Mouse (Mus musculus) heart, embryonic 12.5 days (tissue): ENCODE data around the gene Cd248. TPM values are rescaled to one million over a fixed set of nuclear protein-coding genes. Genes with fewer than 3 reads are reported as not detected.

Experiments used
- ATAC-seq: fragments of 200-750 bp; cut with Nextera tagmentation; 2 replicates; pipeline ENCODE4 v1.8.0; 2017; ENCODE audit warnings: moderate TSS enrichment, moderate library complexity; ENCODE audit not compliant: insufficient number of reproducible peaks, low FRiP score
- H3K27ac ChIP-seq: fragments of 300-500 bp; sonication (generic); 2 replicates; pipeline ENCODE4 v1.5.1; 2016; ENCODE audit warnings: mild to moderate bottlenecking, moderate library complexity; ENCODE audit not compliant: poor library complexity, severe bottlenecking
- H3K27me3 ChIP-seq: fragments of 300-500 bp; sonication (generic); replicated peaks from 2 replicates; pipeline ENCODE4 v1.6.1; 2016; ENCODE audit warnings: mild to moderate bottlenecking, moderate library complexity
- H3K36me3 ChIP-seq: fragments of 300-500 bp; sonication (generic); 2 replicates; pipeline ENCODE4 v1.6.1; 2016; ENCODE audit warnings: mild to moderate bottlenecking, moderate library complexity
- H3K4me1 ChIP-seq: fragments of 300-500 bp; sonication (generic); replicated peaks from 2 replicates; pipeline ENCODE4 v1.6.1; 2016; ENCODE audit warnings: mild to moderate bottlenecking
- H3K4me2 ChIP-seq: fragments of 300-500 bp; sonication (generic); 2 replicates; pipeline ENCODE4 v1.6.1; 2016; ENCODE audit warnings: mild to moderate bottlenecking, moderate library complexity
- H3K4me3 ChIP-seq: fragments of 300-500 bp; sonication (generic); 2 replicates; pipeline ENCODE4 v1.5.1; 2016; ENCODE audit warnings: mild to moderate bottlenecking
- H3K9ac ChIP-seq: fragments of 300-500 bp; sonication (generic); 2 replicates; pipeline ENCODE4 v1.6.1; 2016; ENCODE audit warnings: mild to moderate bottlenecking, moderate library complexity
- H3K9me3 ChIP-seq: fragments of 300-500 bp; sonication (generic); replicated peaks from 2 replicates; pipeline ENCODE4 v1.6.1; 2016; ENCODE audit warnings: mild to moderate bottlenecking, moderate library complexity
- WGBS: fragments of 180-500 bp; shearing (Covaris S2); methylation state at CpG from one replicate; pipeline ENCODE4 v1.1.7; 2016; 5-methylcytosine and 5-hydroxymethylcytosine counted together
- polyA plus RNA-seq: library from polyadenylated mRNA; unstranded; fragments of >200 nt; fragmentation: Nextera tagmentation; extraction: Ambion mirVana; gene quantifications from 2 replicates; pipeline ENCODE4 v1.2.1, GENCODE M21; 2016

Gene Cd248
- polyA plus RNA-seq, 1 experiment from 2014 or later: 21.4 TPM

DNA sequence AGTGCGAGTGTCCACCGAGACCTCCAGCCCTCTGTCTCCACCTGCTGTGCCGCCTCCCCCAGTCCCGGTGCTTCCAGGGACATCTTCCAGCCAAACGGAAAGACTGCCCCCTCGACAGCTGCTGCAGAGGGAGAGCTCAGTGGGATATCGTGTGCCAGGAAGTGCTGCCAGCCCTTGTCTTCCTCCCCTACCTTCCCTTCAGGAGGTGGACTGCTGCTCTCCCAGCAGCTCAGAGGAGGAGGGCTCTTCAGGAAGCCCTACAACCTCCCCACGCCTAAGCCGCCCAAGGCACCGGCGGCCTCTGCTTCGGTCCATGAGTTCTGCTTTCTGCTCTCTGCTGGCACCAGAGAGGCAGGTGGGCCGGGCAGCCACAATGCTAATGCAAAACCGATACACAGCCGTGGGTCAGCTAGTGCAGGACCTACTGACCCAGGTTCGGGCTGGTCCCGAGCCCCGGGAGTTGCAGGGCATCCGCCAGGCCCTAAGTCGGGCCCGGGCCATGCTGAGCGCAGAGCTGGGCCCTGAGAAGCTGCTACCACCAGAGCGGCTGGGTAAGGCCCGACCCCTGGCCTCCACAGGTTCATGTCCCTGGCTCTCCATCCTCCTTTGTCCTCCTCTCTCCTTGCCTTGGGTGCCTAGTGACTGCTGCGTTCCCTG is 15.6 kb upstream of the Cd248 start:
- WGBS: 27% methylated on average over 25 of the region's 25 CpGs
- H3K36me3 ChIP-seq: peaks cover 29% of the 10 kb centered on the region
- H3K9ac ChIP-seq: peak overlapping the region; percentile 44
- H3K9me3 ChIP-seq: no peaks in the 10 kb centered on the region
- 0 out of 2 replicates have a peak overlapping the region, but pooled peaks have one; percentile 42 for H3K27ac ChIP-seq
- no peak for ATAC-seq
- peaks cover 33% of the 10 kb centered on the region for H3K27me3 ChIP-seq
- peak overlapping the region; percentile 67 for H3K4me2 ChIP-seq
- peak overlapping the region; percentile 45 for H3K4me3 ChIP-seq
- peaks cover 38% of the 10 kb centered on the region for H3K4me1 ChIP-seq

DNA sequence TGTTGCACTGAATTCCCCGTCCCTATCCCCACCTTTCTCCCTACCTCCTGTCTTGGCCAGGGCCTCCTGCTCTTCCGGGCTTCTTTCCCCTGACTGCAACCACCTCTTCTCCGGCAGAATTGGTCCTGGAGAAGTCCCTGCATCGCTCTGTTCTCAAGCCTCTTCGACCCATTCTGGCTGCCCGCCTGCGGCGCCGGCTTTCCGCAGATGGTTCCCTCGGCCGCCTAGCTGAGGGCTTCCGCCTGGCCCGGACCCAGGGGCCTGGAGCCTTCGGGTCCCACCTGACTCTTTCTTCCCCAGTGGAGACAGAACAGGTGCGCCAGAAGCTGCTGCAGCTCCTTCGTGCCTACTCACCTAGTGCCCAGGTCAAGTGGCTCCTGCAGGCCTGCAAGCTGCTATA is 15.0 kb upstream of the Cd248 start:
- Histone ChIP-seq H3K9me3 (no peaks in the 10 kb centered on the region), H3K4me2 (peak overlapping the region; percentile 67), H3K4me1 (peaks cover 38% of the 10 kb centered on the region), H3K4me3 (no peak overlapping the region), H3K36me3 (peaks cover 23% of the 10 kb centered on the region), H3K27me3 (peaks cover 33% of the 10 kb centered on the region), H3K9ac (no peak overlapping the region), H3K27ac (no peak overlapping the region)
- 63% methylated on average over 17 of the region's 17 CpGs for WGBS
- ATAC-seq: no peak

DNA sequence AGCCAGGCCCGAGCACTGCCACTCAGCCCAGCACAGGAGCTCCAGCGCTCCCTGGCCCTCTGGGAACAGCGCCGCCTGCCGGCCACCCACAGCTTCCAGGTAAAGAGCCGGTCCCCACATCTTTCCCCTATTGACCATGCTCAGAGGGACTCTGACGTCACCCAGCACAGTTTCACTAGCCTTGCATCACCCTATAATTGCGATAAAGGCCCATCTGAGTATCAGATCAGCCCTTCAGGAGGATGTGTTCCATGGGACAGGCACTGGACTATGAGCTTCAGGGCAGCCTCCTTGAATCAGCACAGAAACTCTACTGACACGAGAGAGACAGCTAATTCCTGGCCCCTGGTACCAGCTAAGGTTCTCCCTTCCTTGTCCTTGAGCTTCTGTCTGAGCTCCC is 14.0 kb upstream of the Cd248 start:
- H3K27ac ChIP-seq: no peak overlapping the region
- 18% methylated on average over 9 of the region's 9 CpGs for WGBS
- H3K4me1 ChIP-seq: peaks cover 49% of the 10 kb centered on the region
- peaks cover 14% of the 10 kb centered on the region for H3K36me3 ChIP-seq
- no peak overlapping the region for H3K4me2 ChIP-seq
- H3K4me3 ChIP-seq: no peak overlapping the region
- peaks cover 33% of the 10 kb centered on the region for H3K27me3 ChIP-seq
- ATAC-seq: no peak
- no peaks in the 10 kb centered on the region for H3K9me3 ChIP-seq
- H3K9ac ChIP-seq: no peak overlapping the region

DNA sequence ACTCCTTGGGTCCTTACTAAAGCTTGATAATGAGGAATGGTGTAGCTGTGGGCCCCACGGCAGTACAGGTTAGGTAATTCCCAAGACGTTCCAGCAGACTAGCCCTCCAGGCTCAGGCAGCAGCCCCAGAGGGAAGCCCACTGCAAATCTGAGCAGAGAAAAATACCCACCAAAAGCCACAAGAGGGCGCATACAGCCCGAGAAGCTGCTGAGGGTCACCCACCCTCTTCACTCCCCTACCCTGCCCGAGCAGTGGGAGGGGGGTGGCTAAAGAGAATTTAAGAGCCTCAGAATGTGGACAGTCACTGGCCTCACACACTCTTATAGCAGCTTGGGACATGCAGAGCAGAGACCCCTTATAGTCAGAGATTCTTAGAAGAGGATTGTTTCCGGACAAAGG is 11.6 kb upstream of the Cd248 start:
- H3K4me3 ChIP-seq: no peak overlapping the region
- no peak overlapping the region for H3K27ac ChIP-seq
- H3K4me1 ChIP-seq: peaks cover 53% of the 10 kb centered on the region
- peaks cover 32% of the 10 kb centered on the region for H3K27me3 ChIP-seq
- no peak overlapping the region for H3K9ac ChIP-seq
- 0 out of 2 replicates have a peak, but pooled peaks cover 5% of the 10 kb centered on the region for H3K36me3 ChIP-seq
- H3K4me2 ChIP-seq: no peak overlapping the region
- no peak for ATAC-seq
- WGBS: 11% methylated on average over 6 of the region's 6 CpGs
- no peaks in the 10 kb centered on the region for H3K9me3 ChIP-seq

DNA sequence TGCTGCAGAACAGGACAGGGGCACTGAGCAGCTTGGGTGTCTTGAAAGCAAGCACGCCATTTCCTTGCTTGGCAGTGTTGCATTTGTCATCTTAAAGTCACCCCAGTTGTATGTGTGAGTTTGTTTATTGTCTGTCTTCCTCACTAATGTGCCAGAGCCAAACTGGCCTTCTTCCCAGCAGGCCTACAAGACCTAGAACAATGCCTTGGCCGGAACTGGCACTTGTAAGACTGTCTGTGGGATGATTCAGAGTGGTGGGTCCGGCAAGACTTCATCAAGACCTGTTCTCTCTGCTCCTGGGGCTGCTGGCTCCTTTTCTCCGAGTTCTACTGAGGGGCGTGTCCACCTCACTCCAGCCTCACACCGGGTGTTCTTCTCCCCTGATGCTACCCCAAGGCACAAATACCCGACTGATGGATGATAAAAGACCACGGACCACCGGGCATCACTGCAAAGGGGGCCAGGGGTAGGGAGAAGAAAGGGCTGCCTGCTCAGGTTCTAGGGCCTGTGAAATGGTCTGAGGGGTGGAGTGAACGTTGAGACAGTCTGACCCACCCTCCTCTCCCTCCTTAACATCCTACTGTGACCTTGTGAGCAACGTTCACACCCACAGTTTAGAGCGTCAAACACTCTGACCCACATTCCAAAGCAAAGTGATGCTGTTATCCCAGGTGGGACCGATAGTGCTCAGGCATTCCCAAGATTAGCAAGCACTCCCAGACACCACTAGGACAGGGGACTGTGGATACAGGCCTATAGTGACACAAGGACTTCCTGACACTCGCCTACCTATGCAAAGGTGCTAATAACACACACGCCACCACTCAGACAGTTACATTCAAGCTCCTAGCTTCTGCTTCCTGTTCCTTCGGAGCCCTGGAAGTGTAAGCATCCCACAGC is 9.8 kb upstream of the Cd248 start:
- Histone ChIP-seq H3K36me3 (0 out of 2 replicates have a peak, but pooled peaks cover 3% of the 10 kb centered on the region), H3K27ac (peak overlapping the region; percentile 37; the same call in 1 of the 2 replicates), H3K9ac (peak overlapping the region; percentile 44), H3K4me3 (no peak overlapping the region), H3K4me2 (0 out of 2 replicates have a peak overlapping the region, but pooled peaks have one; percentile 4), H3K4me1 (peaks cover 37% of the 10 kb centered on the region), H3K27me3 (peaks cover 15% of the 10 kb centered on the region), H3K9me3 (no peaks in the 10 kb centered on the region)
- ATAC-seq: no peak
- 20% methylated on average over 16 of the region's 16 CpGs for WGBS

DNA sequence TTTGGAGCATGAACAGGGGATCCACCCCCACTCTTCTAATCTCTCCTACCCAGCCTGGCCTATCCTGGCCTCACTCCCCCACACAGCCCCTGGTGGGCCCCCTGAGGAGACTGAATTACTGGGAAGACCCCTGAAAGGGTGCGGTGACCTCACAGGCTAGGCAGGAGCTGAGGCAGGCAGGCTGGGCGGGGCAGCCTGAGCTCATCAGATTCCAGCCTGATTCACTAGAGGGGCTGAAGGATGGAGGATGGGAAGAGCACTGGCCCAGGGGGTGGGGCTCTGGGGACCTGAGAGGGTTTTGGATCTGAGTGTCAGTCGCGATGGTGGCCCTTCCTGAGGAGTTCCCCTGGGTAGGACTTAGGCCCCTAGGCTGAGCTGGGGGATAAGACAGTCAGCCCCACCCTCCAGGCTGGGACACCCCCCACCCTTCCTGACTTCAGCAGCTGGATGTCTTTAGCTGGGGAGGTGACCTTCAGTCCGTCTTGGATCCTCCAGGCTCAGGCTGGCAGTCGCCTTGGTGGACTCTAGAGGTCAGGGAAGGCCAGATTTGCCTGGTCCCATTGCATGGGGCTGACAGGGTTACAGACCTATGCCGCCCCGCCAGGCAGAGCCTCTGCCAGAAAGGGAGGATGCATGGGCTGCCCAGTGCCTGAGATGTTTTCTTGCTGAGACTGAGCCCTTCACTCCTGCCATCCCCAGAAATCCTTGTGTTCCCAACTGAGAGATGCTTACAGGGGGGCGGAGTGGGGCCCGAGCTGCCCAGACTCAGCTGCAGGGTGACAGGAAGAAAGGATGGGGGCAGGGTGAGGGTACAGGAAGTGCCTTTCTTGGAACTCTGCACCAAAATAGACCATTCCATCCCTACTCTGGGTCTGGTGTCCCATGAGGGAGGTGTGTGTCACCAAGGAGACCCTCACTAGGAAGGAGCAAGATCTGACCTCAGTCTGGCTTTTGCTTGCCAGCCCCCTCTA is 8.8 kb upstream of the Cd248 start:
- H3K4me2 ChIP-seq: peak overlapping the region; percentile 4; the same call in 1 of the 2 replicates
- H3K4me3 ChIP-seq: no peak overlapping the region
- H3K27me3 ChIP-seq: 0 out of 2 replicates have a peak, but pooled peaks cover 6% of the 10 kb centered on the region
- H3K4me1 ChIP-seq: peaks cover 37% of the 10 kb centered on the region
- no peaks in the 10 kb centered on the region for H3K36me3 ChIP-seq
- H3K9ac ChIP-seq: peak overlapping the region; percentile 44
- WGBS: 15% methylated on average over 10 of the region's 10 CpGs
- H3K27ac ChIP-seq: peak overlapping the region; percentile 37
- peak; percentile 19 for ATAC-seq
- no peaks in the 10 kb centered on the region for H3K9me3 ChIP-seq

DNA sequence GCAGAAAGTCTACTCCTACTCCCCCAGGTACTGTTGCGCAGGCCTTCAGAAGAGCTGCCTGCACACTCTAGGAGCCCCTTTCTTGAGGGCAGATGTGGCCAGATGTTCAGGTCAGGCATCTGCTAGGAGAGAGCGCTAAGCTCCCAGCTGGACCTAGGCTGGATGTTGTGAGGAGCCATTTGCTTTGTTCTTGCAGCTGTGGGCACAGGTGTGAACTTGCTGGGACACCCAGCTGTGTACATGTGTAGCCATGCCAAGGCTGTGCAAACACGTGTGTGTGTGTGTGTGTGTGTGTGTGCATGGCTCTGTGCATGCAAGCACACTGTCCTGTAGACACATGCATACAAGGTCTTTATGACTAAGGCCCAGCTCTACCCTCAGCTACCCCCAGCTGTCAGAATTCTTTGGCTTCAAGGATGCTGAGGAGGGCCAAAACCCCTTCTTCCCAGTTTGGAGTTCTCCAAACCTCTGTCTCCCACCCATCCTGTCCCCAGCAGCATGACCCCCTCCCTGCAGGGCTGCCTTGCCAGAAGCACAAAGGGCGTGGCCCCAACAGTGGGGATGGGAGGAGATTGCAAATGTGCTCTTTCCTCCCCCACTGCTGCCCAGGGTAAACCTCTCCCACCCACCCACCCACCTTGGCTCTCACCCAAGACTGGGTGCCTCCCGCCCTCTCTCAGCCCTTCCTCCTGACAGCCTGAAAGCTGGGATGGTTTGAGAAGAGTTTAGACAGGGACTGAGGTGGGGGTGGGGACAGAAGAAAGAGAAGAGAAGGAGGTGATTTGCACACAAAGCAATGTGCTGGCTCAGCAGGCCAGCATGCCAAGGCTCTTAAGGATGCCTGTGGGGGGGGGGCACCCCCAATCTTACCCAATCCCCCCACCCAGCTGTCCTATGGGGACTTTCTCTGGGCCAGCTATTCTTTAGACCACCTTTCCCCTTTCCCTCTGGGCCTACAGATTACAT is 7.2 kb upstream of the Cd248 start:
- WGBS: 46% methylated on average over 5 of the region's 5 CpGs
- H3K4me1 ChIP-seq: peaks cover 49% of the 10 kb centered on the region
- no peak overlapping the region for H3K4me2 ChIP-seq
- no peaks in the 10 kb centered on the region for H3K9me3 ChIP-seq
- no peaks in the 10 kb centered on the region for H3K27me3 ChIP-seq
- no peak overlapping the region for H3K4me3 ChIP-seq
- H3K27ac ChIP-seq: peak overlapping the region; percentile 2; the same call in 1 of the 2 replicates
- no peak overlapping the region for H3K9ac ChIP-seq
- no peaks in the 10 kb centered on the region for H3K36me3 ChIP-seq
- no peak for ATAC-seq

DNA sequence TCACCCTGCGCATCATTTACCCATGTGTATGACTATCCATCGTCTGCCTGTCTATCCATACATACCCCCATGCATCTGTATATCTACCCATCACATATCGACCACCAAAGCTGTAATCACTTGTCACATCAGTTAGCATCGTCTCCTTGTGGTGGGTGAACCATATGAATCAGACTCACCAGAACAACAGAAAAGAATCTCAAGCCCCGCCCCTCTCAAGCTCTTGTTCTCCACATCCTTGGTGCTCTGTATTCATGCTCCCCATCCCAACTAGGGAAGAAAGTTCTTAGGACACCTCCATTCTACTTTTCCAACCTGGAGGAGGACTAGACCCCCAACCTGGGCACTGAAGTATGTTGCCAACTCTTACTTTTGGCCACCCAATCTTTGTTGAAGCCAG is 5.8 kb upstream of the Cd248 start:
- Histone ChIP-seq H3K9me3 (no peaks in the 10 kb centered on the region), H3K4me3 (no peak overlapping the region), H3K27ac (no peak overlapping the region), H3K4me2 (no peak overlapping the region), H3K36me3 (no peaks in the 10 kb centered on the region), H3K27me3 (no peaks in the 10 kb centered on the region), H3K9ac (no peak overlapping the region), H3K4me1 (peaks cover 53% of the 10 kb centered on the region)
- ATAC-seq: no peak
- 82% methylated on average over 5 of the region's 5 CpGs for WGBS

DNA sequence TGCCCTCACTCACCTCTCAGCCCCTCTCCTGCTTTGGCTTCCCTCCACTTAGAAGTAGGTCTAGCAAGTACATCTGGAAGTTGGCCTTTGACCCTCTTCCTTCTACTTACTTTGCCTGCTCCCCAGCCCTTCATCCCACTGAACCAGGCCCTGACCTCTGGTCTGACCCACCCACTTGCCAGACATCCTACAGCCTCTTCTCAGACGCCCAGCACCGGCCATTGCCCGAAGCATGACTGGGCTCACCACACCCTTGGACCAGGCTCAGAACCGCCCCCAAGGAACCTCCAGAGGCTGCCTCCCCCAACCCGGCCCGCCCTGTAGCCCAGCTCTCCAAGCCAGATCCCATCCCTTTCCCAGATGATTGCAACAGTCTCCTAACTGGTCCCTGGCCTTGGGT is 5.4 kb upstream of the Cd248 start:
- Histone ChIP-seq H3K36me3 (no peaks in the 10 kb centered on the region), H3K9ac (no peak overlapping the region), H3K4me3 (no peak overlapping the region), H3K27ac (no peak overlapping the region), H3K4me2 (no peak overlapping the region), H3K9me3 (no peaks in the 10 kb centered on the region), H3K4me1 (peaks cover 57% of the 10 kb centered on the region), H3K27me3 (no peaks in the 10 kb centered on the region)
- ATAC-seq: no peak
- WGBS: 62% methylated on average over 6 of the region's 6 CpGs

DNA sequence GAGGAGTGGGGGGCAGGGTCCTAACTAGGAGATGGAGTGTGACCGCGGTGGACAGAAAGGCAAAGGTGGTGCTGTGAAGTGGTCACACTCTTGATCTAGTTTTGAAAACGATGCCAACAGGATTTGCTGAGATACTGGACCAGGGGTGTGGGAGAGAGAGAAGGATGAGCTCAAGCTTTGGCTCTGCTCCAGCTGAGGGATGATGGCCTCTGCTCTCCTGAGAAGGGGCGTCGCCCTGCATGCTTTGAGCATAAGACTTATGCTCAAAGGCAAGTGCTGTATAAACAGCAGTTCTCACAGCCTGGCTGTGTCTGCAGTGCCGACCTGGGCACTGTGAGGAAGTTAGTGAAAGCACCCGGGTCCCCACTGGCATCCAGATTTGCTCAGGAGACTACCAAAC is 2.8 kb upstream of the Cd248 start:
- 49% methylated on average over 7 of the region's 7 CpGs for WGBS
- Histone ChIP-seq H3K4me2 (0 out of 2 replicates have a peak overlapping the region, but pooled peaks have one; percentile 13), H3K9me3 (no peaks in the 10 kb centered on the region), H3K9ac (no peak overlapping the region), H3K4me1 (peaks cover 60% of the 10 kb centered on the region), H3K36me3 (no peaks in the 10 kb centered on the region), H3K4me3 (no peak overlapping the region), H3K27me3 (peaks cover 15% of the 10 kb centered on the region), H3K27ac (no peak overlapping the region)
- no peak for ATAC-seq
